Mouse (Mus musculus) liver, adult 2 months (tissue): Measurements from ENCODE around the gene Neb. TPM values are rescaled to one million over a fixed set of nuclear protein-coding genes. Genes with fewer than 3 reads are reported as not detected.

ENCODE experiments used
- DNase-seq: peaks from one replicate; pipeline ENCODE4 v3.0.0-alpha.2; 2011; ENCODE audit warnings: low read depth, low spot score; ENCODE audit errors: extremely low read depth
- H3K27ac ChIP-seq: fragments of 200-500 bp; replicated peaks from 2 replicates; pipeline ENCODE4 v1.5.1; 2012; ENCODE audit warnings: low read depth, mild to moderate bottlenecking, control low read depth, inconsistent platforms, low read length; ENCODE audit not compliant: insufficient read depth
- H3K27me3 ChIP-seq: fragments of 200-500 bp; 2 replicates; pipeline ENCODE4 v1.6.1; 2012; ENCODE audit warnings: mild to moderate bottlenecking, moderate library complexity, low read length, inconsistent platforms; ENCODE audit not compliant: control insufficient read depth, insufficient read depth
- H3K36me3 ChIP-seq: fragments of 200-500 bp; 2 replicates; pipeline ENCODE4 v1.6.1; 2012; ENCODE audit warnings: low read length, inconsistent platforms; ENCODE audit not compliant: control insufficient read depth, insufficient read depth
- H3K4me1 ChIP-seq: fragments of 200-500 bp; 2 replicates; pipeline ENCODE4 v1.6.1; 2011; ENCODE audit warnings: low read length; ENCODE audit not compliant: control insufficient read depth, insufficient read depth
- H3K4me3 ChIP-seq: fragments of 200-500 bp; 2 replicates; pipeline ENCODE4 v1.5.1; 2011; ENCODE audit warnings: low read depth, mild to moderate bottlenecking, control low read depth, low read length, moderate library complexity; ENCODE audit not compliant: insufficient read depth
- H3K79me2 ChIP-seq: fragments of 200-500 bp; 2 replicates; pipeline ENCODE4 v1.6.1; 2012; ENCODE audit warnings: inconsistent platforms, mild to moderate bottlenecking, low read length, moderate library complexity; ENCODE audit not compliant: control insufficient read depth, insufficient read depth
- H3K9ac ChIP-seq: fragments of 200-500 bp; 2 replicates; pipeline ENCODE4 v1.6.1; 2012; ENCODE audit warnings: low read depth, mild to moderate bottlenecking, control low read depth, inconsistent platforms, low read length
- CTCF ChIP-seq: fragments of 200-500 bp; IDR thresholded peaks from 2 replicates; pipeline ENCODE4 v1.5.1; 2011; ENCODE audit warnings: low read depth, low read length, control low read depth
- POLR2A ChIP-seq: fragments of 200-500 bp; IDR thresholded peaks from 2 replicates; pipeline ENCODE4 v1.6.1; 2011; ENCODE audit warnings: low read length, control low read depth; ENCODE audit not compliant: insufficient read depth; ENCODE audit errors: extremely low read depth
- WGBS: fragments of 180-500 bp; shearing (Covaris S2); methylation state at CpG from one replicate; pipeline ENCODE4 v1.1.7; 2018; 5-methylcytosine and 5-hydroxymethylcytosine counted together
- polyA plus RNA-seq: library from polyadenylated mRNA; depleted of rRNA; stranded (reverse); fragments of >200 nt; gene quantifications from 2 replicates; pipeline ENCODE4 v1.2.3, GENCODE M21; 2012
- total RNA-seq: library from RNA; depleted of rRNA; stranded (reverse); fragments of >200 nt; gene quantifications from 2 replicates; pipeline ENCODE4 v1.2.3, GENCODE M21; 2014

The Neb gene
- total and polyA plus RNA-seq, 2 experiments = 5.6 to 22.7 TPM

GRCm38 (mm10) chr2:52211358-52211899 is 166.8 kb downstream of the Neb start:
- TF ChIP-seq POLR2A = no peak
- no peak for TF ChIP-seq CTCF
- no peak overlapping the region for H3K4me3 ChIP-seq
- H3K79me2 ChIP-seq = no peaks in the 10 kb centered on the region
- H3K27ac ChIP-seq = no peak overlapping the region
- DNase-seq = no peak
- H3K36me3 ChIP-seq = peaks cover 24% of the 10 kb centered on the region
- 85% methylated on average over 5 of the region's 5 CpGs for WGBS
- no peak overlapping the region for H3K9ac ChIP-seq
- no peaks in the 10 kb centered on the region for H3K4me1 ChIP-seq
- H3K27me3 ChIP-seq = no peaks in the 10 kb centered on the region

GRCm38 (mm10) chr2:52210685-52211084 is 167.6 kb downstream of the Neb start:
- Histone ChIP-seq H3K4me3 (no peak overlapping the region), H3K36me3 (peaks cover 27% of the 10 kb centered on the region), H3K79me2 (no peaks in the 10 kb centered on the region), H3K9ac (no peak overlapping the region), H3K27me3 (no peaks in the 10 kb centered on the region), H3K27ac (no peak overlapping the region), H3K4me1 (no peaks in the 10 kb centered on the region)
- TF ChIP-seq CTCF = no peak
- TF ChIP-seq POLR2A = no peak
- WGBS = 97% methylated on average over 7 of the region's 7 CpGs
- DNase-seq = no peak

- no peaks in the 10 kb centered on the region for H3K79me2 ChIP-seq
- no peaks in the 10 kb centered on the region for H3K27me3 ChIP-seq
- no peak overlapping the region for H3K9ac ChIP-seq
- no peak for DNase-seq
- no peaks in the 10 kb centered on the region for H3K4me1 ChIP-seq
- 90% methylated on average over 4 of the region's 4 CpGs for WGBS
- peaks cover 26% of the 10 kb centered on the region for H3K36me3 ChIP-seq
- TF ChIP-seq CTCF (no peak), POLR2A (no peak)
- no peak overlapping the region for H3K27ac ChIP-seq
- H3K4me3 ChIP-seq = no peak overlapping the region
Measured at GRCm38 (mm10) chr2:52204992-52205391, 173.3 kb downstream of the Neb start.

- no peaks in the 10 kb centered on the region for H3K79me2 ChIP-seq
- no peaks in the 10 kb centered on the region for H3K27me3 ChIP-seq
- TF ChIP-seq CTCF = no peak
- no peak for TF ChIP-seq POLR2A
- H3K4me1 ChIP-seq = no peaks in the 10 kb centered on the region
- H3K9ac ChIP-seq = no peak overlapping the region
- H3K4me3 ChIP-seq = no peak overlapping the region
- no peak overlapping the region for H3K27ac ChIP-seq
- no peak for DNase-seq
- 96% methylated on average over 6 of the region's 6 CpGs for WGBS
- H3K36me3 ChIP-seq = peaks cover 29% of the 10 kb centered on the region
Measured at GRCm38 (mm10) chr2:52193629-52194028, 184.6 kb downstream of the Neb start.

- no peaks in the 10 kb centered on the region for H3K79me2 ChIP-seq
- H3K27ac ChIP-seq = no peak overlapping the region
- TF ChIP-seq CTCF (no peak), POLR2A (no peak)
- no peak overlapping the region for H3K4me3 ChIP-seq
- DNase-seq = no peak
- no peaks in the 10 kb centered on the region for H3K27me3 ChIP-seq
- WGBS = 94% methylated on average over 1 of the region's 1 CpGs
- H3K36me3 ChIP-seq = peaks cover 4% of the 10 kb centered on the region
- H3K4me1 ChIP-seq = no peaks in the 10 kb centered on the region
- H3K9ac ChIP-seq = no peak overlapping the region
Measured at GRCm38 (mm10) chr2:52179678-52180077, 198.6 kb downstream of the Neb start.

- H3K79me2 ChIP-seq = no peaks in the 10 kb centered on the region
- H3K4me1 ChIP-seq = no peaks in the 10 kb centered on the region
- WGBS = 84% methylated on average over 9 of the region's 9 CpGs
- no peak overlapping the region for H3K4me3 ChIP-seq
- TF ChIP-seq POLR2A = no peak
- TF ChIP-seq CTCF = no peak
- H3K36me3 ChIP-seq = peaks cover 6% of the 10 kb centered on the region
- H3K27me3 ChIP-seq = no peaks in the 10 kb centered on the region
- H3K9ac ChIP-seq = no peak overlapping the region
- H3K27ac ChIP-seq = no peak overlapping the region
- DNase-seq = no peak
Measured at GRCm38 (mm10) chr2:52177726-52178125, 200.5 kb downstream of the Neb start.

- Histone ChIP-seq H3K27ac (no peak overlapping the region), H3K27me3 (no peaks in the 10 kb centered on the region), H3K9ac (no peak overlapping the region), H3K4me1 (no peaks in the 10 kb centered on the region), H3K79me2 (no peaks in the 10 kb centered on the region), H3K4me3 (no peak overlapping the region), H3K36me3 (peaks cover 6% of the 10 kb centered on the region)
- 93% methylated on average over 7 of the region's 7 CpGs for WGBS
- DNase-seq = no peak
- TF ChIP-seq POLR2A (no peak), CTCF (no peak)
Measured at GRCm38 (mm10) chr2:52177184-52177583, 201.1 kb downstream of the Neb start.
